Mouse (Mus musculus): Measurements from ENCODE around the gene Srp9. TPM values are rescaled to one million over a fixed set of nuclear protein-coding genes. Genes with fewer than 3 reads are reported as not detected.

The Srp9 gene
- polyA plus RNA-seq, 1 experiment, result 53.1 TPM

- no peak for TF ChIP-seq GATA1 (IDR thresholded peaks at IDR 0.05; ENCODE audit: borderline replicate concordance, low read length)
- no peak for TF ChIP-seq FLI1 (IDR thresholded peaks at IDR 0.05; ENCODE audit: low read length)
- peaks cover 68% of the 10 kb centered on the region for H3K4me1 ChIP-seq
- no peaks in the 10 kb centered on the region for H3K9me3 ChIP-seq
- no peak overlapping the region for H3K4me3 ChIP-seq (replicated peaks)
- H3K27me3 ChIP-seq (replicated peaks), result no peaks in the 10 kb centered on the region
- H3K36me3 ChIP-seq (replicated peaks; ENCODE audit: low read length), result no peaks in the 10 kb centered on the region
Observed at GRCm38 (mm10) chr1:182113131-182113530, 11.4 kb upstream of the Srp9 start.

DNA sequence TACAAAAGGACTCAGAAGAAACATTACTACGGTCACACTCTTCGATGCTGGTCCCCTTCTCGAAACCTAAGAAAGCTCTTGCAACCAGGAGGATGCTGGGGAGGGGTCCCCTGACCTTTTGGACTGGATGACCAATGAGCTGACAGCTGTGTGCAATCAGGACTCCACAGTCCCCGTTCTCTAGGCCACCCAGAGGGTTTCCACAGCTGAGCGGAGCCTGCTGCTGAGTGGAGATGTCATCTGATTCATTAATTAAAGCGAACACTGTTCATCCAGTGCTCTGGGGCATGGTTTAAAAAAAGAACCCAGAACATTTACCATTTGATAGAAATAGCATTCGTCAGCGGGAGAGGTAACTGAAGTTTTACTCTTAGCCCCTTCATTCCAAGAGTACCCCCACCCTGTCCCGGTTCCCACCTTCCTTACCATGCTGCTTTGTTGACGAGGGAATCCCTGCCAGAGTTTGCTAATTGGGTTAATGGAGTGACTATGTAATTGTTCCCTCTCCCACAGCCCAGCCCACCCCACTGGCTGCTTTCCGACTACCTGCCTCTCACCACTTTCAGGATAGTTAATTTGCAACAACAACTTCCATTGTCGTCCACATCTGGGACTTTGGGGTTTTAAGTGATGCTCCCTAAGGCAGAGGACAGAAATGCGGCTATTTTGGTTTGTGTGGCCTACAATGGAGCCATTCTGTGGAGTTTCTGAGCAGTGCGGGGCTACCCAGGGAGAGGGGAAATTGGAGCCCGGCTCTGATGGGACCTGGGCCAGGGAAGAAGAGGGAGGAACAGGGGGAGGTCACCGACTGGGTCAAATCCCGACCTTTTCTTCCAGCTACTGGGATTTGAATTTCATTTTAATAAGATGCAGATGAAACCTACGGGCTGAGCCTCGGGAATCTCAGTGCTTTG, 10.7 kb upstream of the Srp9 start:
- TF ChIP-seq FLI1 (IDR thresholded peaks at IDR 0.05; ENCODE audit: low read length), result no peak
- TF ChIP-seq GATA1 (IDR thresholded peaks at IDR 0.05; ENCODE audit: borderline replicate concordance, low read length), result no peak
- H3K4me3 ChIP-seq (replicated peaks), result no peak overlapping the region
- peaks cover 61% of the 10 kb centered on the region for H3K4me1 ChIP-seq

GRCm38 (mm10) chr1:182115197-182115596, 9.3 kb upstream of the Srp9 start:
- no peaks in the 10 kb centered on the region for H3K9me3 ChIP-seq
- no peak for TF ChIP-seq GATA1 (IDR thresholded peaks at IDR 0.05; ENCODE audit: borderline replicate concordance, low read length)
- no peak for TF ChIP-seq FLI1 (IDR thresholded peaks at IDR 0.05; ENCODE audit: low read length)

More for the DNA sequence above, 10.7 kb upstream of the Srp9 start:
- Histone ChIP-seq H3K27me3 (replicated peaks) (no peaks in the 10 kb centered on the region), H3K9me3 (no peaks in the 10 kb centered on the region), H3K36me3 (replicated peaks; ENCODE audit: low read length) (no peaks in the 10 kb centered on the region)

GRCm38 (mm10) chr1:182115651-182116408, 8.7 kb upstream of the Srp9 start:
- Histone ChIP-seq H3K27me3 (replicated peaks) (no peaks in the 10 kb centered on the region), H3K9me3 (no peaks in the 10 kb centered on the region), H3K4me1 (peaks cover 47% of the 10 kb centered on the region), H3K4me3 (replicated peaks) (peak overlapping the region; percentile 5), H3K36me3 (replicated peaks; ENCODE audit: low read length) (no peaks in the 10 kb centered on the region)
- no peak for TF ChIP-seq FLI1 (IDR thresholded peaks at IDR 0.05; ENCODE audit: low read length)
- TF ChIP-seq GATA1 (IDR thresholded peaks at IDR 0.05; ENCODE audit: borderline replicate concordance, low read length), result no peak

More at GRCm38 (mm10) chr1:182115197-182115596, 9.3 kb upstream of the Srp9 start:
- H3K27me3 ChIP-seq (replicated peaks), result no peaks in the 10 kb centered on the region
- H3K4me1 ChIP-seq, result peaks cover 48% of the 10 kb centered on the region
- peak overlapping the region; percentile 18 for H3K4me3 ChIP-seq (replicated peaks)
- no peaks in the 10 kb centered on the region for H3K36me3 ChIP-seq (replicated peaks; ENCODE audit: low read length)

- TF ChIP-seq FLI1 (IDR thresholded peaks at IDR 0.05; ENCODE audit: low read length), result no peak
- TF ChIP-seq GATA1 (IDR thresholded peaks at IDR 0.05; ENCODE audit: borderline replicate concordance, low read length), result no peak
- peaks cover 14% of the 10 kb centered on the region for H3K36me3 ChIP-seq (replicated peaks; ENCODE audit: low read length)
- no peaks in the 10 kb centered on the region for H3K27me3 ChIP-seq (replicated peaks)
- peaks cover 38% of the 10 kb centered on the region for H3K4me1 ChIP-seq
- no peaks in the 10 kb centered on the region for H3K9me3 ChIP-seq
- no peak overlapping the region for H3K4me3 ChIP-seq (replicated peaks)
Observed at GRCm38 (mm10) chr1:182122413-182122812, 2.1 kb upstream of the Srp9 start.

GRCm38 (mm10) chr1:182124924-182125368, 409 bp downstream of the Srp9 start:
- H3K4me3 ChIP-seq (replicated peaks), result peak overlapping the region; percentile 97
- no peaks in the 10 kb centered on the region for H3K9me3 ChIP-seq
- H3K4me1 ChIP-seq, result peaks cover 45% of the 10 kb centered on the region
- no peaks in the 10 kb centered on the region for H3K27me3 ChIP-seq (replicated peaks)
- TF ChIP-seq GATA1 (IDR thresholded peaks at IDR 0.05; ENCODE audit: borderline replicate concordance, low read length) (no peak), FLI1 (IDR thresholded peaks at IDR 0.05; ENCODE audit: low read length) (no peak)
- peaks cover 39% of the 10 kb centered on the region for H3K36me3 ChIP-seq (replicated peaks; ENCODE audit: low read length)

GRCm38 (mm10) chr1:182130830-182131229, 6.3 kb downstream of the Srp9 start:
- no peak for TF ChIP-seq GATA1 (IDR thresholded peaks at IDR 0.05; ENCODE audit: borderline replicate concordance, low read length)
- no peak for TF ChIP-seq FLI1 (IDR thresholded peaks at IDR 0.05; ENCODE audit: low read length)
- peaks cover 68% of the 10 kb centered on the region for H3K36me3 ChIP-seq (replicated peaks; ENCODE audit: low read length)
- H3K4me1 ChIP-seq, result peaks cover 21% of the 10 kb centered on the region
- H3K9me3 ChIP-seq, result no peaks in the 10 kb centered on the region
- H3K4me3 ChIP-seq (replicated peaks), result no peak overlapping the region
- no peaks in the 10 kb centered on the region for H3K27me3 ChIP-seq (replicated peaks)

- Histone ChIP-seq H3K4me3 (replicated peaks) (no peak overlapping the region), H3K27me3 (replicated peaks) (peaks cover 12% of the 10 kb centered on the region), H3K4me1 (peaks cover 27% of the 10 kb centered on the region), H3K9me3 (no peaks in the 10 kb centered on the region), H3K36me3 (replicated peaks; ENCODE audit: low read length) (peaks cover 9% of the 10 kb centered on the region)
- TF ChIP-seq GATA1 (IDR thresholded peaks at IDR 0.05; ENCODE audit: borderline replicate concordance, low read length), result no peak
- no peak for TF ChIP-seq FLI1 (IDR thresholded peaks at IDR 0.05; ENCODE audit: low read length)
Observed at GRCm38 (mm10) chr1:182137204-182138125, 12.9 kb downstream of the Srp9 start.

DNA sequence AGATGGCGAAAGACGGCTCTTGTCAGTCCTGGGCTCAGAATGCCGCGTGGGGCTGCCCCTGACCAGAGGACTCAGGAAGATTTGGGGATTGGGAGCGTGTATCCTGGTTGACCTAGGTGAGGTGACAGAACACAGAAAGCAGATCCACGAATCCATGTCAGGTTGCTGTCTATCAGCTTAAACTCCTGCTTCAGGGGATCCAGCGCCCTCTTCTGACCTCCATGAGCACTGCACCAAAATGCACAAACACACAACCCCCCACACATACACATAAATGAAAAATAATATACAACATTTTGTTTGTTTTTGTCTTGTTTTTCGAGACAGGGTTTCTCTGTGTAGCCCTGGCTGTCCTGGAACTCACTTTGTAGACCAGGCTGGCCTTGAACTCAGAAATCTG, 13.6 kb downstream of the Srp9 start:
- Histone ChIP-seq H3K4me3 (replicated peaks) (no peak overlapping the region), H3K4me1 (peaks cover 32% of the 10 kb centered on the region), H3K9me3 (no peaks in the 10 kb centered on the region), H3K36me3 (replicated peaks; ENCODE audit: low read length) (peaks cover 5% of the 10 kb centered on the region), H3K27me3 (replicated peaks) (peaks cover 12% of the 10 kb centered on the region)
- TF ChIP-seq FLI1 (IDR thresholded peaks at IDR 0.05; ENCODE audit: low read length) (no peak), GATA1 (IDR thresholded peaks at IDR 0.05; ENCODE audit: borderline replicate concordance, low read length) (no peak)
